Mouse (Mus musculus) neural tube, embryonic 11.5 days (tissue): ENCODE results near the gene Htra3. TPM values are rescaled to one million over a fixed set of nuclear protein-coding genes. Genes with fewer than 3 reads are reported as not detected.

ENCODE experiments used
- ATAC-seq: fragments of 200-750 bp; cut with Nextera tagmentation; 2 replicates; pipeline ENCODE4 v1.8.0; 2017; ENCODE audit warnings: moderate number of reproducible peaks, mild to moderate bottlenecking, moderate TSS enrichment, moderate library complexity; ENCODE audit not compliant: insufficient read depth, low FRiP score, low TSS enrichment
- DNase-seq: peaks from one replicate; pipeline ENCODE4 v3.0.0-alpha.2; 2015; ENCODE audit warnings: low spot score
- H3K27ac ChIP-seq: fragments of 300-500 bp; sonication (generic); 2 replicates; pipeline ENCODE4 v1.5.1; 2014; ENCODE audit warnings: low read depth, mild to moderate bottlenecking, low read length
- H3K27me3 ChIP-seq: fragments of 300-500 bp; sonication (generic); 2 replicates; pipeline ENCODE4 v1.6.1; 2014; ENCODE audit warnings: mild to moderate bottlenecking, low read length, mixed read lengths; ENCODE audit not compliant: control insufficient read depth, insufficient read depth
- H3K36me3 ChIP-seq: fragments of 300-500 bp; sonication (generic); 2 replicates; pipeline ENCODE4 v1.6.1; 2014; ENCODE audit warnings: mild to moderate bottlenecking, low read length, moderate library complexity, mixed read lengths; ENCODE audit not compliant: control insufficient read depth, insufficient read depth
- H3K4me1 ChIP-seq: fragments of 300-500 bp; sonication (generic); 2 replicates; pipeline ENCODE4 v1.6.1; 2014; ENCODE audit warnings: low read length, mixed read lengths; ENCODE audit not compliant: control insufficient read depth, insufficient read depth
- H3K4me2 ChIP-seq: fragments of 300-500 bp; sonication (generic); 2 replicates; pipeline ENCODE4 v1.6.1; 2014; ENCODE audit warnings: low read depth, mild to moderate bottlenecking, moderate library complexity
- H3K4me3 ChIP-seq: fragments of 300-500 bp; sonication (generic); 2 replicates; pipeline ENCODE4 v1.5.1; 2014; ENCODE audit warnings: low read depth, low read length
- H3K9ac ChIP-seq: fragments of 300-500 bp; sonication (generic); 2 replicates; pipeline ENCODE4 v1.6.1; 2014; ENCODE audit warnings: mild to moderate bottlenecking, low read length
- H3K9me3 ChIP-seq: fragments of 300-500 bp; sonication (generic); 2 replicates; pipeline ENCODE4 v1.6.1; 2016; ENCODE audit warnings: low read length; ENCODE audit not compliant: control insufficient read depth
- WGBS: fragments of 180-500 bp; shearing (Covaris S2); extraction: QIAGEN DNeasy Blood & Tissue Kit; methylation state at CpG from one replicate; pipeline ENCODE4 v1.1.7; 2014; 5-methylcytosine and 5-hydroxymethylcytosine counted together
- polyA plus RNA-seq: library from polyadenylated mRNA; unstranded; fragments of >200 nt; fragmentation: Nextera tagmentation; extraction: Ambion mirVana; gene quantifications from 2 replicates; pipeline ENCODE4 v1.2.1, GENCODE M21; 2014

Gene Htra3
- polyA plus RNA-seq, 1 experiment from 2014 or later = 7.5 TPM

DNA sequence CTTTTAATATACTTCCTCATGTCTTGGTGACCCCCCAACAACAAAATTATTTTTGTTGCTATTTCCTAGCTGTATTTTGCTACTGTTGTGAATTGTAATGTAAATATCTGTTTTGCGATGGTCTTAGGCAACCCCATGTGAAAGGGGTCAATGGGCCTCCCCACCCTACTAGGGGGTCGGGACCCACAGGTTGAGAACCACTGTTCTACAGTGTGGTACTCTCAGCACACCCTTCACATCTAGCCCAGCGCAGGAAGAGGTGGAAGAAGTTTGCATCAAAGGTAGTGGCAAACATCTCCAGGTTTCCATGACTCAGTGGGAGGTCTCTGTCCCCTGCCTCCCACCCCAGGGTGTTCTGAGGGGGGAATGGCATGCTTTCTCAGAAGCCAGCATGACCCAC, 25.8 kb upstream of the Htra3 start:
- H3K9me3 ChIP-seq = no peaks in the 10 kb centered on the region
- no peaks in the 10 kb centered on the region for H3K36me3 ChIP-seq
- H3K4me1 ChIP-seq = no peaks in the 10 kb centered on the region
- no peak overlapping the region for H3K9ac ChIP-seq
- DNase-seq (no peak), ATAC-seq (no peak)
- no peak overlapping the region for H3K4me3 ChIP-seq
- no peaks in the 10 kb centered on the region for H3K27me3 ChIP-seq
- H3K27ac ChIP-seq = no peak overlapping the region
- 85% methylated on average over 3 of the region's 3 CpGs for WGBS
- no peak overlapping the region for H3K4me2 ChIP-seq

- ATAC-seq (no peak), DNase-seq (no peak)
- H3K27me3 ChIP-seq = no peaks in the 10 kb centered on the region
- H3K36me3 ChIP-seq = no peaks in the 10 kb centered on the region
- no peak overlapping the region for H3K4me2 ChIP-seq
- no peak overlapping the region for H3K4me3 ChIP-seq
- no peaks in the 10 kb centered on the region for H3K9me3 ChIP-seq
- H3K9ac ChIP-seq = no peak overlapping the region
- H3K27ac ChIP-seq = no peak overlapping the region
- WGBS = 94% methylated on average over 4 of the region's 4 CpGs
- H3K4me1 ChIP-seq = no peaks in the 10 kb centered on the region
Observed at GRCm38 (mm10) chr5:35703814-35704213, 24.2 kb upstream of the Htra3 start.

DNA sequence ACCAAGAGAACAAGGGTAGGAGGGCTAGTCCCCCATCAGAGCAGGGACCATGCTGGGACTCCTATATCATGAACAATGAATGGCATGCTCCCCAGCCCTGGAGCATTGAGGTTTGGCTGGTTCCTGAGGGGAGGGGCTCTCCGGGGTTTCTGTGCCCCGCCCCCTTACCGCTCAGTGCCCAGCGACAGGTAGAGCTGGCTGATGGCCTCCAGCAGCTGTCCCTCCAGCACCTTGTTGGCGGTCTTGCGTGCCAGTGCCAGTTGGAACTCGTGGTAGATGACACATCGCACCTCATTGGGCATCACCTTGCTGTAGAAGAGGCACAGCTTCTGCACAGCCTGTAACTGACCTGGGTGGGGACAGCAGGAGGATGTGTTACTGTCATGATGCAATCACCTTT, 23.6 kb upstream of the Htra3 start:
- no peaks in the 10 kb centered on the region for H3K36me3 ChIP-seq
- no peak for DNase-seq
- H3K4me3 ChIP-seq = no peak overlapping the region
- no peaks in the 10 kb centered on the region for H3K27me3 ChIP-seq
- no peak overlapping the region for H3K4me2 ChIP-seq
- ATAC-seq = no peak
- WGBS = 92% methylated on average over 8 of the region's 8 CpGs
- no peaks in the 10 kb centered on the region for H3K4me1 ChIP-seq
- no peak overlapping the region for H3K27ac ChIP-seq
- no peaks in the 10 kb centered on the region for H3K9me3 ChIP-seq
- no peak overlapping the region for H3K9ac ChIP-seq

DNA sequence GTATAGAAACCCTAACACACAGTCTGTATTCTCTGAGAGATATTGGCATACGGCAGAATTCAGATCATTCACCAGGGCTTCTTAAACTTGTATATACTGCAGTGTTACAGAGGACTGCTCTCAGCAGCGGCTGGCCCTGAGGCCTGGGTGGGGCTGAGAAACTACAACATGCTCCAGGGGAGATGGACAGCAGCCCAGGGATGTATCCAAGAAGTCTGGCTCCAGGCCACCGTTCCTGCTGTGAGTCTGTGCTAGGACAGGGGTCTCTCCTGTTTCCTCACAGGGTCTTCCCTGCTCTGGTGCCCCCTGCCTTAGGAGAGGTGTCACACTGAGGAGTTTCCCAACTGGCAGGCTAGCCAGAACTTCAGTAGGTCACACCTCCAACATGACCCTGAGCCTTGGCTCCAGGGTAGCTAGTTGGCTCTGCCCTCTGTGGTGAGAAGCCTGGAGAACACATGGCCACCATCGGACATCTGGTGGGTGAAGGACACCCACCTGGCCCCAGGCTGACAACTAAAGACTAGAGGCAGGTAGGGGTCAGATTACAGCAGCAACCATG, 23.1 kb upstream of the Htra3 start:
- no peaks in the 10 kb centered on the region for H3K4me1 ChIP-seq
- no peak overlapping the region for H3K4me2 ChIP-seq
- no peaks in the 10 kb centered on the region for H3K36me3 ChIP-seq
- H3K9me3 ChIP-seq = no peaks in the 10 kb centered on the region
- ATAC-seq (no peak), DNase-seq (no peak)
- H3K27me3 ChIP-seq = no peaks in the 10 kb centered on the region
- no peak overlapping the region for H3K27ac ChIP-seq
- 88% methylated on average over 4 of the region's 4 CpGs for whole genome bisulfite sequencing
- no peak overlapping the region for H3K4me3 ChIP-seq
- H3K9ac ChIP-seq = no peak overlapping the region

GRCm38 (mm10) chr5:35701042-35701441, 21.5 kb upstream of the Htra3 start:
- peak; percentile 72 for DNase-seq
- H3K4me3 ChIP-seq = no peak overlapping the region
- no peaks in the 10 kb centered on the region for H3K9me3 ChIP-seq
- H3K4me2 ChIP-seq = no peak overlapping the region
- WGBS = 53% methylated on average over 6 of the region's 6 CpGs
- ATAC-seq = no peak
- no peak overlapping the region for H3K9ac ChIP-seq
- no peaks in the 10 kb centered on the region for H3K36me3 ChIP-seq
- no peaks in the 10 kb centered on the region for H3K27me3 ChIP-seq
- H3K27ac ChIP-seq = no peak overlapping the region
- no peaks in the 10 kb centered on the region for H3K4me1 ChIP-seq

- Histone ChIP-seq H3K27me3 (no peaks in the 10 kb centered on the region), H3K27ac (no peak overlapping the region), H3K9ac (no peak overlapping the region), H3K4me1 (no peaks in the 10 kb centered on the region), H3K36me3 (no peaks in the 10 kb centered on the region), H3K4me3 (no peak overlapping the region), H3K9me3 (no peaks in the 10 kb centered on the region), H3K4me2 (no peak overlapping the region)
- ATAC-seq = no peak
- peak; percentile 40 for DNase-seq
- WGBS = 26% methylated on average over 5 of the region's 5 CpGs
Observed at GRCm38 (mm10) chr5:35695815-35696214, 16.2 kb upstream of the Htra3 start.

GRCm38 (mm10) chr5:35693638-35694037, 14.1 kb upstream of the Htra3 start:
- no peak for ATAC-seq

GRCm38 (mm10) chr5:35691246-35691645, 11.7 kb upstream of the Htra3 start:
- no peak for ATAC-seq
- Histone ChIP-seq H3K9me3 (no peaks in the 10 kb centered on the region), H3K4me1 (no peaks in the 10 kb centered on the region), H3K36me3 (no peaks in the 10 kb centered on the region), H3K4me3 (no peak overlapping the region), H3K4me2 (no peak overlapping the region), H3K27ac (no peak overlapping the region), H3K27me3 (no peaks in the 10 kb centered on the region), H3K9ac (no peak overlapping the region)
- 66% methylated on average over 11 of the region's 11 CpGs for WGBS
- DNase-seq = no peak

More at GRCm38 (mm10) chr5:35693638-35694037, 14.1 kb upstream of the Htra3 start:
- Histone ChIP-seq H3K9me3 (no peaks in the 10 kb centered on the region), H3K4me1 (no peaks in the 10 kb centered on the region), H3K4me2 (no peak overlapping the region), H3K4me3 (no peak overlapping the region), H3K27me3 (no peaks in the 10 kb centered on the region), H3K36me3 (no peaks in the 10 kb centered on the region), H3K9ac (no peak overlapping the region), H3K27ac (no peak overlapping the region)
- DNase-seq = no peak
- 83% methylated on average over 4 of the region's 4 CpGs for WGBS

- DNase-seq = no peak
- H3K9ac ChIP-seq = no peak overlapping the region
- no peaks in the 10 kb centered on the region for H3K36me3 ChIP-seq
- H3K4me2 ChIP-seq = no peak overlapping the region
- WGBS = 86% methylated on average over 8 of the region's 8 CpGs
- no peak overlapping the region for H3K27ac ChIP-seq
- no peaks in the 10 kb centered on the region for H3K27me3 ChIP-seq
- H3K9me3 ChIP-seq = no peaks in the 10 kb centered on the region
- no peak overlapping the region for H3K4me3 ChIP-seq
- ATAC-seq = no peak
- H3K4me1 ChIP-seq = no peaks in the 10 kb centered on the region
Observed at GRCm38 (mm10) chr5:35690485-35691165, 11.0 kb upstream of the Htra3 start.
